ENCODE assay signal across 8 mouse cellular contexts in genomic region chr5:113138319-113139063, GRCm38 (mm10). TPM values are rescaled to one million over a fixed set of nuclear protein-coding genes. Genes with fewer than 3 reads are reported as not detected.
DNase-seq lines count a peak whose midpoint lies in the region; ATAC-seq and TF ChIP-seq lines count a peak whose summit lies in the region.

No protein-coding gene starts in this region.

- H3K36me3 ChIP-seq in intestine, embryonic 15.5 days, result no peaks in the 10 kb centered on the region; the same call in 1 of the 2 replicates
- no peaks in the 10 kb centered on the region for H3K36me3 ChIP-seq in liver, embryonic 14.5 days (replicated peaks; ENCODE audit: control insufficient read depth, insufficient read depth, low read depth)
- no peaks in the 10 kb centered on the region for H3K36me3 ChIP-seq in myocyte (ENCODE audit: control insufficient read depth, insufficient read depth)

- H3K4me2 ChIP-seq in intestine, embryonic 15.5 days (replicated peaks), result peak overlapping the region; percentile 94
- peak overlapping the region; percentile 68 for H3K4me2 ChIP-seq in liver, embryonic 14.5 days (ENCODE audit: low read depth)
- H3K4me2 ChIP-seq in myocyte (ENCODE audit: low read depth), result peak overlapping the region; percentile 74

- peak overlapping the region; percentile 66 for H3K9ac ChIP-seq in intestine, embryonic 15.5 days
- H3K9ac ChIP-seq in liver, embryonic 14.5 days (replicated peaks), result no peak overlapping the region; the same call in 1 of the 2 replicates

- H3ac ChIP-seq in myocyte (ENCODE audit: control insufficient read depth, insufficient read length), result peak overlapping the region; percentile 17

- no peak for TF ChIP-seq POLR2A in myocyte (IDR thresholded peaks at IDR 0.05; ENCODE audit: insufficient read length, low read depth)

- H3K79me2 ChIP-seq in myocyte (ENCODE audit: control insufficient read depth, insufficient read depth), result no peaks in the 10 kb centered on the region

- no peaks in the 10 kb centered on the region for H3K9me3 ChIP-seq in intestine, embryonic 15.5 days
- no peaks in the 10 kb centered on the region; the same call in 1 of the 2 replicates for H3K9me3 ChIP-seq in liver, embryonic 14.5 days (ENCODE audit: control insufficient read depth, low read length)

- DNase-seq in cerebellum, postnatal 10 days, result peak; percentile 52 to 53
- no peak for DNase-seq in cerebellum, adult 11 months
- DNase-seq in liver, embryonic 14.5 days (ENCODE audit: low read depth in 3 of 3, low spot score in 3 of 3), result no peak
- DNase-seq in thymus, postnatal 0 days (ENCODE audit: low spot score), result peak; percentile 61

- H3K27me3 ChIP-seq in intestine, embryonic 15.5 days (replicated peaks), result peaks cover 6% of the 10 kb centered on the region; the same call in 1 of the 2 replicates
- peaks cover 4% of the 10 kb centered on the region; the same call in 1 of the 2 replicates for H3K27me3 ChIP-seq in liver, embryonic 14.5 days (ENCODE audit: control insufficient read depth, insufficient read depth, low read length)
- H3K27me3 ChIP-seq in myocyte (ENCODE audit: control insufficient read depth, insufficient read depth, insufficient read length), result no peaks in the 10 kb centered on the region

- peak; percentile 47 for TF ChIP-seq CTCF in liver, embryonic 14.5 days (IDR thresholded peaks at IDR 0.05; ENCODE audit: low read depth)

- H3K4me3 ChIP-seq in brown adipose tissue, adult 24 weeks (ENCODE audit: insufficient read depth, low read depth, low read length), result peak overlapping the region; percentile 74
- peak overlapping the region; percentile 49 for H3K4me3 ChIP-seq in intestine, embryonic 15.5 days (replicated peaks)
- peak overlapping the region; percentile 43 to 44 for H3K4me3 ChIP-seq in liver, embryonic 14.5 days (ENCODE audit: insufficient read depth in 1 of 2, low read depth in 2 of 2, low read length in 2 of 2)
- peak overlapping the region; percentile 13 for H3K4me3 ChIP-seq in myocyte

- under 1% methylated on average over 43 of the region's 43 CpGs for WGBS in intestine, embryonic 15.5 days
- under 1% methylated on average over 43 of the region's 43 CpGs for WGBS in liver, embryonic 14.5 days (ENCODE audit: insufficient replicate concordance)

- peak; percentile 65 for ATAC-seq in granulocyte monocyte progenitor cell, adult 5-6 weeks (replicated peaks; ENCODE audit: poor library complexity, severe bottlenecking)
- peak; percentile 31 for ATAC-seq in intestine, embryonic 15.5 days
- ATAC-seq in liver, embryonic 14.5 days (ENCODE audit: insufficient read depth), result 0 out of 2 replicates have a peak, but pooled peaks have one; percentile 19

- TF ChIP-seq EP300 in liver, embryonic 14.5 days (IDR thresholded peaks at IDR 0.05; ENCODE audit: low read depth), result no peak

- H3K4me1 ChIP-seq in brown adipose tissue, adult 24 weeks (ENCODE audit: control insufficient read depth, insufficient read depth, insufficient read length, low read length), result peaks cover 14% of the 10 kb centered on the region; the same call in 1 of the 2 replicates
- H3K4me1 ChIP-seq in intestine, embryonic 15.5 days (replicated peaks), result peaks cover 48% of the 10 kb centered on the region
- peaks cover 0 to 12% of the 10 kb centered on the region in 2 experiments; a peak in 2 of 4 replicates for H3K4me1 ChIP-seq in liver, embryonic 14.5 days (replicated peaks; ENCODE audit: control insufficient read depth in 2 of 2, insufficient read depth in 2 of 2, low read length in 1 of 2)

- peak overlapping the region; percentile 92 for H3K27ac ChIP-seq in brown adipose tissue, adult 24 weeks (replicated peaks; ENCODE audit: low read depth, low read length)
- H3K27ac ChIP-seq in intestine, embryonic 15.5 days, result peak overlapping the region; percentile 95
- no peak overlapping the region for H3K27ac ChIP-seq in liver, embryonic 14.5 days

TF ChIP-seq in myocyte, 11 proteins besides CTCF, POLR2A, EP300 and RAD21:
- no peak for TF ChIP-seq TCF3 (IDR thresholded peaks at IDR 0.05; ENCODE audit: insufficient read length, low read depth)
- peak in 1 of 3 experiments; percentile 14 for TF ChIP-seq MYOD1 (IDR thresholded peaks at IDR 0.05; ENCODE audit: control insufficient read depth in 1 of 3, insufficient read length in 2 of 3, low read depth in 2 of 3)

RNA-seq across cellular contexts. Expression of gene Crybb3, which starts 57.1 kb away (rescaled TPM):
- not detected in 2 replicates for polyA plus RNA-seq in brown adipose tissue, adult 24 weeks (2012; ENCODE audit: insufficient read depth, insufficient read length, missing spikeins)
- total RNA-seq in granulocyte monocyte progenitor cell, adult 5-6 weeks (2014; fragmentation: Nextera tagmentation), result not detected in 2 replicates
- not detected in 2 replicates for total RNA-seq in granulocyte monocyte progenitor cell, adult 5-6 weeks (2017)
- polyA plus RNA-seq in intestine, embryonic 15.5 days (2015; fragmentation: Nextera tagmentation; extraction: Ambion mirVana), result 0.36 and 1.1 TPM in 2 replicates
- 0.06 and 0.09 TPM in 2 replicates for polyA plus RNA-seq in liver, embryonic 14.5 days (2012; rRNA removed)
- polyA plus RNA-seq in liver, embryonic 14.5 days (2014; fragmentation: Nextera tagmentation; extraction: Ambion mirVana), result not detected in 2 replicates
- polyA plus RNA-seq in myocyte (2012; fragmentation: generic; extraction: Trizol), result 0.30 TPM
- polyA plus RNA-seq in thymus, postnatal 0 days (2015; fragmentation: Nextera tagmentation; extraction: Ambion mirVana), result 1.0 and 1.2 TPM in 2 replicates

Comparison
In these comparisons a context has a peak if more than half of its experiments do, and no peak if none do; other contexts are left out.
1. DNase-seq: peak in cerebellum, postnatal 10 days (2 of 2) and thymus, postnatal 0 days (single experiment); none in cerebellum, adult 11 months (single experiment) and liver, embryonic 14.5 days (0 of 3).
2. H3K4me3 ChIP-seq: peak in every context shown above with its lines; median percentile 74 in brown adipose tissue, adult 24 weeks; 49 in intestine, embryonic 15.5 days; 44 in liver, embryonic 14.5 days; 13 in myocyte.
3. Peak in every context shown above with its lines, with median percentiles within 50 percentile points of each other: ATAC-seq and H3K4me2 ChIP-seq.